Mouse (Mus musculus): ENCODE measurements around the gene Nphs1. TPM values are rescaled to one million over a fixed set of nuclear protein-coding genes. Genes with fewer than 3 reads are reported as not detected.

Nphs1 gene
- polyA plus RNA-seq, 1 experiment: 0.56 TPM

- H3K4me3 ChIP-seq (replicated peaks; ENCODE audit: insufficient read depth, low read depth, low read length): no peak overlapping the region
- no peak for TF ChIP-seq POLR2A (IDR thresholded peaks at IDR 0.05; ENCODE audit: borderline replicate concordance, insufficient read depth, low read length)
- TF ChIP-seq CTCF (IDR thresholded peaks at IDR 0.05; ENCODE audit: borderline replicate concordance, insufficient read depth, low read depth, low read length): no peak
- no peaks in the 10 kb centered on the region for H3K27me3 ChIP-seq (ENCODE audit: control insufficient read depth, insufficient read depth, low read length)
- no peak overlapping the region for H3K27ac ChIP-seq (ENCODE audit: insufficient read depth, low read length)
- DNase-seq: no peak
- WGBS: 63% methylated on average over 4 of the region's 4 CpGs
- no peaks in the 10 kb centered on the region for H3K4me1 ChIP-seq (ENCODE audit: control insufficient read depth, insufficient read depth, low read length)
Observed at GRCm38 (mm10) chr7:30508061-30508460, 49.9 kb downstream of the Nphs1 start.

GRCm38 (mm10) chr7:30515003-30515760 lies 57.1 kb downstream of the Nphs1 start:
- H3K27ac ChIP-seq (ENCODE audit: insufficient read depth, low read length): no peak overlapping the region
- H3K4me3 ChIP-seq (replicated peaks; ENCODE audit: insufficient read depth, low read depth, low read length): no peak overlapping the region
- no peaks in the 10 kb centered on the region for H3K27me3 ChIP-seq (ENCODE audit: control insufficient read depth, insufficient read depth, low read length)
- peaks cover 7% of the 10 kb centered on the region for H3K4me1 ChIP-seq (ENCODE audit: control insufficient read depth, insufficient read depth, low read length)
- WGBS: 72% methylated on average over 24 of the region's 24 CpGs
- TF ChIP-seq POLR2A (IDR thresholded peaks at IDR 0.05; ENCODE audit: borderline replicate concordance, insufficient read depth, low read length) (no peak), CTCF (IDR thresholded peaks at IDR 0.05; ENCODE audit: borderline replicate concordance, insufficient read depth, low read depth, low read length) (no peak)
- DNase-seq: no peak

- no peak overlapping the region for H3K4me3 ChIP-seq (replicated peaks; ENCODE audit: insufficient read depth, low read depth, low read length)
- TF ChIP-seq CTCF (IDR thresholded peaks at IDR 0.05; ENCODE audit: borderline replicate concordance, insufficient read depth, low read depth, low read length) (no peak), POLR2A (IDR thresholded peaks at IDR 0.05; ENCODE audit: borderline replicate concordance, insufficient read depth, low read length) (no peak)
- no peak for DNase-seq
- no peaks in the 10 kb centered on the region for H3K27me3 ChIP-seq (ENCODE audit: control insufficient read depth, insufficient read depth, low read length)
- 52% methylated on average over 8 of the region's 8 CpGs for WGBS
- H3K4me1 ChIP-seq (ENCODE audit: control insufficient read depth, insufficient read depth, low read length): peaks cover 25% of the 10 kb centered on the region
- no peak overlapping the region for H3K27ac ChIP-seq (ENCODE audit: insufficient read depth, low read length)
Observed at GRCm38 (mm10) chr7:30518325-30518724, 60.2 kb downstream of the Nphs1 start.

- H3K4me1 ChIP-seq (ENCODE audit: control insufficient read depth, insufficient read depth, low read length): peaks cover 25% of the 10 kb centered on the region
- H3K27ac ChIP-seq (ENCODE audit: insufficient read depth, low read length): no peak overlapping the region
- no peak for TF ChIP-seq CTCF (IDR thresholded peaks at IDR 0.05; ENCODE audit: borderline replicate concordance, insufficient read depth, low read depth, low read length)
- no peak for TF ChIP-seq POLR2A (IDR thresholded peaks at IDR 0.05; ENCODE audit: borderline replicate concordance, insufficient read depth, low read length)
- WGBS: 34% methylated on average over 4 of the region's 4 CpGs
- H3K27me3 ChIP-seq (ENCODE audit: control insufficient read depth, insufficient read depth, low read length): no peaks in the 10 kb centered on the region
- no peak for DNase-seq
- no peak overlapping the region for H3K4me3 ChIP-seq (replicated peaks; ENCODE audit: insufficient read depth, low read depth, low read length)
Observed at GRCm38 (mm10) chr7:30520396-30520795, 62.3 kb downstream of the Nphs1 start.

- Histone ChIP-seq H3K4me3 (replicated peaks; ENCODE audit: insufficient read depth, low read depth, low read length) (no peak overlapping the region), H3K27ac (ENCODE audit: insufficient read depth, low read length) (no peak overlapping the region), H3K4me1 (ENCODE audit: control insufficient read depth, insufficient read depth, low read length) (peaks cover 25% of the 10 kb centered on the region), H3K27me3 (ENCODE audit: control insufficient read depth, insufficient read depth, low read length) (no peaks in the 10 kb centered on the region)
- TF ChIP-seq CTCF (IDR thresholded peaks at IDR 0.05; ENCODE audit: borderline replicate concordance, insufficient read depth, low read depth, low read length): no peak
- no peak for TF ChIP-seq POLR2A (IDR thresholded peaks at IDR 0.05; ENCODE audit: borderline replicate concordance, insufficient read depth, low read length)
- peak; percentile 61 to 69 for DNase-seq
- WGBS: 44% methylated on average over 5 of the region's 5 CpGs
Observed at GRCm38 (mm10) chr7:30520856-30521255, 62.7 kb downstream of the Nphs1 start.

DNA sequence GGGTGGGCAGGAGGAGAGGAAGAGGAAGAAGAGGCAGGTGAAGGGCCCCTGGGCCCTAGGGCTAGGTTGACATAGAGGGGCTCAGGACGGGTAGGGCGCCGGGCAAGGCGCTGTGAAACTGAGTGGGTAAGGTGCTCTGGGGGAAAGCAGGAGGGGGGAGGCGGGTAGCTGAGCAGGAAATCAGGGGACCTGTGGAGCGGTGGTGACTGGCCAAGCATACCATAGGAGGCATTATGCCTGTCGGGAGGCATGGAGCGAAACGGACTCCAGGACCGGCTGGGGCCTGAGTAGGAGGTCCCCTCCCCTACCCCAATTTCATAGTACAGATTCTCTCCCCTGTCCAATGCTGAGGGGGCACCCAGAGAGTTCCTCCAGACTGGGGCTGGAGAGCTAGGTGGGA lies 64.8 kb downstream of the Nphs1 start:
- H3K27me3 ChIP-seq (ENCODE audit: control insufficient read depth, insufficient read depth, low read length): no peaks in the 10 kb centered on the region
- DNase-seq: no peak

DNA sequence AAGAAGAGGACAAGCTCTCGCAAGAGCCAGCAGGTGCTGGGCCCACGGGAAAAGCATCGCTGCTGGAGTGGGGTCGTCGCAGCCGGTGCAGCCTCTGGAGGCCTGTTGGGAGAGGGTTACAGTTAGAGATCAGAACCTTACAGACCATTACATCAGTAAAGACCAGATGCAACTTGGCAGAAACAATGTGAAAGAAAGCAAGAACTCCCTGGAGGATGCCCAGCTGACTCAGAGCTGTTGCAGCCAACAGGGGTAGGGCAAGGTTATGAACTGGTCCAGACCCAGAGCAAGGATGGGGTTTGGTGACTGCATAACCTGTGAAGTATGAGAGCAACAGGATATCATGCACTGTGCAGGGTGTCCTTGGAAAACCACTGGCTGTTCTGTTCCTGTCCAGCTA lies 66.4 kb downstream of the Nphs1 start:
- H3K4me3 ChIP-seq (replicated peaks; ENCODE audit: insufficient read depth, low read depth, low read length): no peak overlapping the region
- DNase-seq: no peak
- TF ChIP-seq CTCF (IDR thresholded peaks at IDR 0.05; ENCODE audit: borderline replicate concordance, insufficient read depth, low read depth, low read length) (no peak), POLR2A (IDR thresholded peaks at IDR 0.05; ENCODE audit: borderline replicate concordance, insufficient read depth, low read length) (no peak)
- H3K4me1 ChIP-seq (ENCODE audit: control insufficient read depth, insufficient read depth, low read length): peaks cover 24% of the 10 kb centered on the region
- H3K27me3 ChIP-seq (ENCODE audit: control insufficient read depth, insufficient read depth, low read length): no peaks in the 10 kb centered on the region
- 82% methylated on average over 6 of the region's 6 CpGs for WGBS
- no peak overlapping the region for H3K27ac ChIP-seq (ENCODE audit: insufficient read depth, low read length)

More for the DNA sequence above, 64.8 kb downstream of the Nphs1 start:
- TF ChIP-seq CTCF (IDR thresholded peaks at IDR 0.05; ENCODE audit: borderline replicate concordance, insufficient read depth, low read depth, low read length) (no peak), POLR2A (IDR thresholded peaks at IDR 0.05; ENCODE audit: borderline replicate concordance, insufficient read depth, low read length) (no peak)
- Histone ChIP-seq H3K4me1 (ENCODE audit: control insufficient read depth, insufficient read depth, low read length) (peaks cover 25% of the 10 kb centered on the region), H3K27ac (ENCODE audit: insufficient read depth, low read length) (no peak overlapping the region), H3K4me3 (replicated peaks; ENCODE audit: insufficient read depth, low read depth, low read length) (no peak overlapping the region)
- WGBS: 85% methylated on average over 10 of the region's 10 CpGs

DNA sequence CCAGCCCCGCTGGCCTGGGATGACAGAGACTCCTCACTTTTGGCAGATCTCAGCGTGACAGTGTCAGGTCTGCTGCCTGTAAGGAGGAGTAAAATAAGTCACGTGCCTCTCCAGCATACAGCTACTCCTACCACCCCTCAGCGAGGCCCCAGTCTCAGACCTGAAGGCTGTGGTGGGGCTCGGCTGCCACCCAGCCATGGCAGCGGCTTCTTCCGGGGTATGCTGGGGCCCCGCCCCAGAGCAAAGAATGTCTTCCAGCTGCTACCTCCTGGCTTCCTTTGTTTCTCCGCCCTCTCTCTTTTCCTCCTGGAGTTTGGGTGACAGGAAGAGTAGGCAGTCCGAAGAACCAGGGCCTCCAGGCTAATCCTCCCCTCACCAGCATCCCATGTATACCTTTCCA lies 67.8 kb downstream of the Nphs1 start:
- 51% methylated on average over 10 of the region's 10 CpGs for WGBS
- no peak overlapping the region for H3K4me3 ChIP-seq (replicated peaks; ENCODE audit: insufficient read depth, low read depth, low read length)
- no peak for TF ChIP-seq CTCF (IDR thresholded peaks at IDR 0.05; ENCODE audit: borderline replicate concordance, insufficient read depth, low read depth, low read length)
- no peak for TF ChIP-seq POLR2A (IDR thresholded peaks at IDR 0.05; ENCODE audit: borderline replicate concordance, insufficient read depth, low read length)
- no peak overlapping the region for H3K27ac ChIP-seq (ENCODE audit: insufficient read depth, low read length)
- no peaks in the 10 kb centered on the region for H3K27me3 ChIP-seq (ENCODE audit: control insufficient read depth, insufficient read depth, low read length)
- DNase-seq: no peak
- H3K4me1 ChIP-seq (ENCODE audit: control insufficient read depth, insufficient read depth, low read length): peaks cover 10% of the 10 kb centered on the region
